Mouse (Mus musculus) CH12.LX (cell line): ENCODE results near the gene Lemd2. TPM values are rescaled to one million over a fixed set of nuclear protein-coding genes. Genes with fewer than 3 reads are reported as not detected.

Source experiments
- DNase-seq: peaks from one replicate; pipeline ENCODE4 v3.0.0-alpha.2; 2013; ENCODE audit errors: extremely low read depth
- H3K27ac ChIP-seq: 2 replicates; pipeline ENCODE4 v1.5.1; 2012; ENCODE audit warnings: low read depth, mild to moderate bottlenecking, control low read depth, moderate library complexity; ENCODE audit not compliant: insufficient read depth
- H3K27me3 ChIP-seq: replicated peaks from 2 replicates; pipeline ENCODE3; 2012; ENCODE audit warnings: inconsistent platforms
- H3K36me3 ChIP-seq, 2 experiments: replicated peaks in 1 of 2; 2 replicates each; pipeline versions ENCODE3 to v1.6.1; 2012; ENCODE audit warnings: inconsistent platforms in 1 of 2, low read length in 1 of 2, mild to moderate bottlenecking in 1 of 2, mixed read lengths in 1 of 2, moderate library complexity in 1 of 2; ENCODE audit not compliant: control insufficient read depth in 1 of 2, insufficient read depth in 1 of 2
- H3K4me1 ChIP-seq, 2 experiments: 2 replicates each; pipeline ENCODE4 v1.6.1; 2012; ENCODE audit warnings: inconsistent platforms in 1 of 2, moderate library complexity in 1 of 2; ENCODE audit not compliant: insufficient read depth in 2 of 2, control insufficient read depth in 1 of 2
- H3K4me2 ChIP-seq: 2 replicates; pipeline ENCODE4 v1.6.1; 2012; ENCODE audit warnings: low read depth, mild to moderate bottlenecking, control low read depth; ENCODE audit not compliant: poor library complexity, insufficient read depth, severe bottlenecking
- H3K4me3 ChIP-seq, 3 experiments: fragments of 150-350 bp in 1 of 3; sonication (generic) in 1 of 3; replicated peaks in 1 of 3; 2 replicates each; pipeline versions ENCODE3 to v1.5.1; 2011 to 2012; ENCODE audit warnings: low read depth in 2 of 3, low read length in 2 of 3, mild to moderate bottlenecking in 2 of 3, moderate library complexity in 2 of 3, control low read depth in 1 of 3, improper control_type of control experiment in 1 of 3, inconsistent platforms in 1 of 3, mixed read lengths in 1 of 3; ENCODE audit not compliant: poor library complexity in 1 of 3
- H3K79me2 ChIP-seq: replicated peaks from 2 replicates; pipeline ENCODE4 v1.6.1; 2012; ENCODE audit warnings: mild to moderate bottlenecking, moderate library complexity; ENCODE audit not compliant: control insufficient read depth, poor library complexity, insufficient read depth, severe bottlenecking; ENCODE audit errors: extremely low read depth
- H3K9ac ChIP-seq: 2 replicates; pipeline ENCODE4 v1.6.1; 2012; ENCODE audit warnings: low read depth, mild to moderate bottlenecking, control low read depth, moderate library complexity; ENCODE audit not compliant: insufficient read depth
- H3K9me3 ChIP-seq: replicated peaks from 2 replicates; pipeline ENCODE3; 2012; ENCODE audit warnings: low read length, inconsistent platforms, mixed read lengths
- CHD1 ChIP-seq: IDR thresholded peaks from 2 replicates; pipeline ENCODE4 v1.6.1; 2012; ENCODE audit warnings: low read depth, low read length, improper control_type of control experiment, inconsistent platforms
- CTCF ChIP-seq, 2 experiments: IDR thresholded peaks in 1 of 2; conservative IDR thresholded peaks in 1 of 2; 2 replicates each; pipeline ENCODE4 v1.5.1; 2011 to 2012; ENCODE audit warnings: low read depth in 2 of 2, low read length in 2 of 2, improper control_type of control experiment in 1 of 2, inconsistent platforms in 1 of 2, mild to moderate bottlenecking in 1 of 2, moderate library complexity in 1 of 2
- EP300 ChIP-seq: IDR thresholded peaks from 2 replicates; pipeline ENCODE4 v1.6.1; 2011; ENCODE audit warnings: low read length, improper control_type of control experiment
- GABPA ChIP-seq: IDR thresholded peaks from 2 replicates; pipeline ENCODE4 v1.6.1; 2012; ENCODE audit warnings: low read depth, low read length, improper control_type of control experiment, inconsistent platforms; ENCODE audit not compliant: insufficient replicate concordance
- HCFC1 ChIP-seq: IDR thresholded peaks from 2 replicates; pipeline ENCODE4 v1.6.1; 2012; ENCODE audit warnings: low read depth, mild to moderate bottlenecking, inconsistent platforms, low read length, improper control_type of control experiment
- KAT2A ChIP-seq: IDR thresholded peaks from 2 replicates; pipeline ENCODE4 v1.6.1; 2012; ENCODE audit warnings: low read length, improper control_type of control experiment, inconsistent platforms; ENCODE audit not compliant: insufficient replicate concordance
- MAX ChIP-seq: IDR thresholded peaks from 2 replicates; pipeline ENCODE4 v1.6.1; 2011; ENCODE audit warnings: low read length, improper control_type of control experiment
- MEF2A ChIP-seq: IDR thresholded peaks from 2 replicates; pipeline ENCODE4 v1.6.1; 2014; ENCODE audit warnings: low read depth, mild to moderate bottlenecking, inconsistent platforms, low read length, improper control_type of control experiment, borderline replicate concordance
- MXI1 ChIP-seq: IDR thresholded peaks from 2 replicates; pipeline ENCODE4 v1.6.1; 2011; ENCODE audit warnings: mild to moderate bottlenecking, low read depth, low read length, improper control_type of control experiment
- NELFE ChIP-seq: IDR thresholded peaks from 2 replicates; pipeline ENCODE4 v1.6.1; 2011; ENCODE audit warnings: low read depth, low read length, improper control_type of control experiment
- POLR2A ChIP-seq: IDR thresholded peaks from 2 replicates; pipeline ENCODE4 v1.6.1; 2011; ENCODE audit warnings: low read depth, mild to moderate bottlenecking, improper control_type of control experiment, low read length
- POLR2AphosphoS2 ChIP-seq: IDR thresholded peaks from 2 replicates; pipeline ENCODE4 v1.6.1; 2011; ENCODE audit warnings: low read depth, low read length, improper control_type of control experiment
- RAD21 ChIP-seq: IDR thresholded peaks from 2 replicates; pipeline ENCODE4 v1.6.1; 2011; ENCODE audit warnings: low read depth, mild to moderate bottlenecking, low read length, improper control_type of control experiment, moderate library complexity
- SIN3A ChIP-seq: IDR thresholded peaks from 2 replicates; pipeline ENCODE4 v1.6.1; 2012; ENCODE audit warnings: low read length, improper control_type of control experiment, inconsistent platforms
- SMC3 ChIP-seq: IDR thresholded peaks from 2 replicates; pipeline ENCODE4 v1.6.1; 2011; ENCODE audit warnings: low read depth, low read length, improper control_type of control experiment
- TBP ChIP-seq: conservative IDR thresholded peaks from 2 replicates; pipeline ENCODE4 v1.6.1; 2011; ENCODE audit warnings: low read depth, low read length, improper control_type of control experiment
- TCF12 ChIP-seq: IDR thresholded peaks from 2 replicates; pipeline ENCODE4 v1.6.1; 2014; ENCODE audit warnings: low read depth, mild to moderate bottlenecking, inconsistent platforms, low read length, improper control_type of control experiment
- UBTF ChIP-seq: IDR thresholded peaks from 2 replicates; pipeline ENCODE4 v1.6.1; 2012; ENCODE audit warnings: low read depth, mild to moderate bottlenecking, inconsistent platforms, low read length, improper control_type of control experiment, moderate library complexity
- USF2 ChIP-seq: conservative IDR thresholded peaks from 2 replicates; pipeline ENCODE4 v1.6.1; 2011; ENCODE audit warnings: low read depth, low read length, improper control_type of control experiment
- ZC3H11A ChIP-seq: IDR thresholded peaks from 2 replicates; pipeline ENCODE4 v1.6.1; 2012; ENCODE audit warnings: low read depth, mild to moderate bottlenecking, inconsistent platforms, low read length, improper control_type of control experiment
- ZKSCAN1 ChIP-seq: IDR thresholded peaks from 2 replicates; pipeline ENCODE4 v1.6.1; 2012; ENCODE audit warnings: low read depth, inconsistent platforms, low read length, improper control_type of control experiment, borderline replicate concordance
- ZMIZ1 ChIP-seq: IDR thresholded peaks from 2 replicates; pipeline ENCODE4 v1.6.1; 2012; ENCODE audit warnings: low read depth, mild to moderate bottlenecking, inconsistent platforms, low read length, improper control_type of control experiment
- dilution Hi-C: fragments of 300-500 bp; cut with MboI; formaldehyde crosslinking; loops from 2 replicates; pipeline ENCODE4 v1.14.3; 2020; ENCODE audit warnings: low sequenced_read_pairs; ENCODE audit not compliant: extremely low pct_unique_long_range_greater_than_20kb, extremely low pct_ligation_motif_present
- in situ Hi-C: fragments of 300-500 bp; cut with MboI; formaldehyde crosslinking; loops from 3 replicates; pipeline ENCODE4 v1.14.3; 2019; ENCODE audit warnings: low sequenced_read_pairs, low pct_ligation_motif_present, low pct_unique_long_range_greater_than_20kb, mixed read lengths
- polyA plus RNA-seq: library from polyadenylated mRNA; unstranded; fragments of >175 nt; gene quantifications from 2 replicates; pipeline ENCODE4 v1.2.1, GENCODE M21; 2012; ENCODE audit warnings: low read depth; ENCODE audit not compliant: insufficient read length
- total RNA-seq, 2 experiments: library from RNA; depleted of rRNA; stranded (reverse); fragments of 300-350 nt in 1 of 2; fragments of >200 nt in 1 of 2; gene quantifications; 2 replicates each; pipeline ENCODE4 v1.2.3; 2012 to 2014

The Lemd2 gene
- total and polyA plus RNA-seq, 3 experiments: 15.1 to 28.8 (median 18.4) TPM

GRCm38 (mm10) chr17:27166901-27167300, 37.4 kb downstream of the Lemd2 start:
- H3K27me3 ChIP-seq: no peaks in the 10 kb centered on the region
- dilution Hi-C loops: no loop called here
- in situ Hi-C loops: loop anchor here (10.0 kb wide), 1 partner anchor 158 kb away; no protein-coding TSS in a partner anchor

DNA sequence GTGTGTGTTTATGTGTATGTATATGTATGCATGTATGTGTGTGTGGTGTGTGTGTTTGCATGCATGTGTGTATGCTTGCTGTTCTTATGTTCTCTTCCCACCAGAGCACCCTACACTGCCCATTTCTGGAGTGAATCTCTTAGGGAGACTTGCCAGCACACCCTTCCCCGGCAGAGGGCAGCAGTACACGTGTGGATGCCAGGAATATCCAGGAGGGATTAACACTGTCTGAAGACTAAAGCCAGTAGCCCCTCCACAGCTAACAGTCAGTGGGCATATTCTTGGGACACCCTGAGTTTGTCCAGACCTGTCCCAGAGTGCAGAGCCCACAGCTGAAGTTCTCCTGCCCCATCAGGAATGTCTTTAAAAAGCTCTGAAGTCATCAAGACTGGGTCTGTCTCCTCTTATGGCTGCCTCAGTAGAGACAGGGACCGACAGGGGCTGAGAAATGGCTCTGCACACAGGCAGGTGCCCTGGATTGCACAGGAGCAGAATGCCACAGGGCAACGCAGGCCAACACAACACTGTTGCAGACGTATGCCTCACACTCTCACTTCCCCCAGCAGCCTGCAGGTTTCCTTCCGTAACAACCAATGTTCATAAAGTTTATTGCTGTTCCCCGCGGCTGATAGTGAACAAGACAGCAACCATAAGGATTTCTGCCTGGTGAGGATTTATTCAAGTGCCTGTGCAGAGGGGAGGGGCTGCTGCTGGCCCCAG, 39.1 kb downstream of the Lemd2 start:
- Histone ChIP-seq H3K9ac (peak overlapping the region; percentile 49), H3K36me3 (peaks cover 28 to 52% of the 10 kb centered on the region in 2 experiments), H3K27ac (peak overlapping the region; percentile 79), H3K79me2 (peaks cover 49% of the 10 kb centered on the region), H3K9me3 (no peaks in the 10 kb centered on the region), H3K4me2 (peak overlapping the region; percentile 33), H3K4me3 (peak overlapping the region; percentile 44 to 58 (median 52)), H3K27me3 (no peaks in the 10 kb centered on the region), H3K4me1 (peaks cover 41 to 79% of the 10 kb centered on the region in 2 experiments)
- dilution Hi-C loops: no loop called here
- in situ Hi-C loops: loop anchor here (10.0 kb wide), 1 partner anchor 160 kb away; no protein-coding TSS in a partner anchor
- DNase-seq: peak; percentile 68
- TF ChIP-seq SMC3 (peak; percentile 90), MXI1 (0 out of 2 replicates have a peak, but pooled peaks have one; percentile 14), RAD21 (peak; percentile 80), CHD1 (no peak), UBTF (no peak), GABPA (no peak), SIN3A (peak; percentile 8; the same call in 1 of the 2 replicates), KAT2A (no peak), POLR2AphosphoS2 (no peak), USF2 (no peak), NELFE (0 out of 2 replicates have a peak, but pooled peaks have one; percentile 12), MEF2A (no peak), ZMIZ1 (no peak), CTCF (conservative IDR thresholded peaks at IDR 0.05 in 1 of 2, IDR thresholded peaks at IDR 0.05 in 1 of 2; ENCODE audit: low read depth in 2 of 2, low read length in 2 of 2) (peak; percentile 57 to 89), MAX (no peak), TCF12 (no peak), ZC3H11A (peak; percentile 43; the same call in 1 of the 2 replicates), HCFC1 (no peak)

More at GRCm38 (mm10) chr17:27166901-27167300, 37.4 kb downstream of the Lemd2 start:
- H3K4me3 ChIP-seq: peak overlapping the region; percentile 55 to 77 (median 75)
- H3K36me3 ChIP-seq: peaks cover 13 to 35% of the 10 kb centered on the region in 2 experiments
- peaks cover 51 to 81% of the 10 kb centered on the region in 2 experiments for H3K4me1 ChIP-seq
- DNase-seq: no peak
- H3K79me2 ChIP-seq: peaks cover 42% of the 10 kb centered on the region
- H3K9me3 ChIP-seq: no peaks in the 10 kb centered on the region
- H3K27ac ChIP-seq: peak overlapping the region; percentile 94
- H3K4me2 ChIP-seq: peak overlapping the region; percentile 71
- TF ChIP-seq MXI1: 0 out of 2 replicates have a peak, but pooled peaks have one; percentile 26
- 0 out of 2 replicates have a peak, but pooled peaks have one; percentile 21 for TF ChIP-seq UBTF
- TF ChIP-seq POLR2A: peak; percentile 57
- TF ChIP-seq TBP: no peak
- TF ChIP-seq MAX: 0 out of 2 replicates have a peak, but pooled peaks have one; percentile 26
- no peak for TF ChIP-seq HCFC1
- no peak for TF ChIP-seq MEF2A
- no peak for TF ChIP-seq EP300
- TF ChIP-seq TCF12: peak; percentile 23; the same call in 1 of the 2 replicates
- no peak for TF ChIP-seq ZKSCAN1
- peak overlapping the region; percentile 68 for H3K9ac ChIP-seq
